Mouse (Mus musculus): ENCODE data around the gene Hist1h2bg. TPM values are rescaled to one million over a fixed set of nuclear protein-coding genes. Genes with fewer than 3 reads are reported as not detected.

Gene Hist1h2bg
- total RNA-seq, 1 experiment from 2014 or later, result 110 TPM

Other genes starting within 250 kb of the Hist1h2bg start
- gene Zfp322a, start 202.2 kb upstream of the Hist1h2bg start, total RNA-seq (2023), result 13.3 TPM
- 15.9 TPM for gene Abt1, start 147.5 kb upstream of the Hist1h2bg start, total RNA-seq (2023)
- gene Btn1a1, start 105.5 kb upstream of the Hist1h2bg start, total RNA-seq (2023), result not detected
- gene Btn2a2, start 82.5 kb upstream of the Hist1h2bg start, total RNA-seq (2023), result not detected
- gene Hist1h4h, start 40.3 kb upstream of the Hist1h2bg start, total RNA-seq (2023), result 147 TPM
- gene Hist1h2af, start 37.5 kb upstream of the Hist1h2bg start, total RNA-seq (2023), result 24.7 TPM
- gene Hist1h3g, start 36.0 kb upstream of the Hist1h2bg start, total RNA-seq (2023), result 2.3 TPM
- 5.5 TPM for gene Hist1h2bh, start 28.0 kb upstream of the Hist1h2bg start, total RNA-seq (2023)
- gene Hist1h3f, start 27.3 kb upstream of the Hist1h2bg start, total RNA-seq (2023), result 48.1 TPM
- 42.3 TPM for gene Hist1h4f, start 19.7 kb upstream of the Hist1h2bg start, total RNA-seq (2023)
- 5.2 TPM for gene Hist1h1d, start 18.1 kb upstream of the Hist1h2bg start, total RNA-seq (2023)
- 91.9 TPM for gene Hist1h3e, start 9.0 kb upstream of the Hist1h2bg start, total RNA-seq (2023)
- 7.8 TPM for gene Hist1h2ae, start 176 bp upstream of the Hist1h2bg start, total RNA-seq (2023)
- 40.8 TPM for gene Hist1h2bf, start 2.8 kb downstream of the Hist1h2bg start, total RNA-seq (2023)
- 3.8 TPM for gene Hist1h2ad, start 3.0 kb downstream of the Hist1h2bg start, total RNA-seq (2023)
- gene Hist1h3d, start 4.4 kb downstream of the Hist1h2bg start, total RNA-seq (2023), result 3.4 TPM
- 86.8 TPM for gene Hist1h4d, start 10.2 kb downstream of the Hist1h2bg start, total RNA-seq (2023)
- 8.4 TPM for gene Hist1h2be, start 49.7 kb downstream of the Hist1h2bg start, total RNA-seq (2023)
- gene Hist1h1e, start 51.2 kb downstream of the Hist1h2bg start, total RNA-seq (2023), result 82.2 TPM
- gene Hist1h2ac, start 112.6 kb downstream of the Hist1h2bg start, total RNA-seq (2023), result 3.4 TPM
- gene Hist1h2bc, start 112.8 kb downstream of the Hist1h2bg start, total RNA-seq (2023), result 5.1 TPM
- not detected for gene Hist1h1t, start 124.4 kb downstream of the Hist1h2bg start, total RNA-seq (2023)
- 75.4 TPM for gene Hist1h4c, start 127.1 kb downstream of the Hist1h2bg start, total RNA-seq (2023)
- gene Hfe, start 139.5 kb downstream of the Hist1h2bg start, total RNA-seq (2023), result 1.5 TPM
- gene Hist1h1c, start 167.4 kb downstream of the Hist1h2bg start, total RNA-seq (2023), result 504 TPM
- 5.8 TPM for gene Hist1h3c, start 174.2 kb downstream of the Hist1h2bg start, total RNA-seq (2023)
- gene Hist1h2bb, start 175.3 kb downstream of the Hist1h2bg start, total RNA-seq (2023), result 23.9 TPM
- gene Hist1h2ab, start 179.7 kb downstream of the Hist1h2bg start, total RNA-seq (2023), result 30.2 TPM
- 33.8 TPM for gene Hist1h3b, start 180.9 kb downstream of the Hist1h2bg start, total RNA-seq (2023)
- 27.7 TPM for gene Hist1h4b, start 185.6 kb downstream of the Hist1h2bg start, total RNA-seq (2023)
- gene Hist1h4a, start 189.8 kb downstream of the Hist1h2bg start, total RNA-seq (2023), result 63.7 TPM
- 96.6 TPM for gene Hist1h3a, start 191.0 kb downstream of the Hist1h2bg start, total RNA-seq (2023)
- gene Hist1h1a, start 192.3 kb downstream of the Hist1h2bg start, total RNA-seq (2023), result 18.2 TPM
- not detected for gene Trim38, start 198.5 kb downstream of the Hist1h2bg start, total RNA-seq (2023)
- gene Slc17a2, start 235.6 kb downstream of the Hist1h2bg start, total RNA-seq (2023), result not detected